Mouse (Mus musculus) CH12.LX (cell line): ENCODE measurements around the gene Dscaml1.

ENCODE experiments used
- CTCF ChIP-seq, 2 experiments: IDR thresholded peaks in 1 of 2; conservative IDR thresholded peaks in 1 of 2; 2 replicates each; pipeline ENCODE4 v1.5.1; 2011 to 2012; ENCODE audit warnings: low read depth in 2 of 2, low read length in 2 of 2, improper control_type of control experiment in 1 of 2, inconsistent platforms in 1 of 2, mild to moderate bottlenecking in 1 of 2, moderate library complexity in 1 of 2
- ELF1 ChIP-seq: IDR thresholded peaks from 2 replicates; pipeline ENCODE4 v1.6.1; 2014; ENCODE audit warnings: low read depth, mild to moderate bottlenecking, inconsistent platforms, low read length, improper control_type of control experiment
- EP300 ChIP-seq: IDR thresholded peaks from 2 replicates; pipeline ENCODE4 v1.6.1; 2011; ENCODE audit warnings: low read length, improper control_type of control experiment
- JUND ChIP-seq: conservative IDR thresholded peaks from 2 replicates; pipeline ENCODE4 v1.6.1; 2011; ENCODE audit warnings: low read depth, low read length, improper control_type of control experiment
- MAFK ChIP-seq: IDR thresholded peaks from 2 replicates; pipeline ENCODE4 v1.6.1; 2011; ENCODE audit warnings: low read length, improper control_type of control experiment; ENCODE audit not compliant: insufficient replicate concordance
- MAX ChIP-seq: IDR thresholded peaks from 2 replicates; pipeline ENCODE4 v1.6.1; 2011; ENCODE audit warnings: low read length, improper control_type of control experiment
- POLR2A ChIP-seq: IDR thresholded peaks from 2 replicates; pipeline ENCODE4 v1.6.1; 2011; ENCODE audit warnings: low read depth, mild to moderate bottlenecking, improper control_type of control experiment, low read length
- RCOR1 ChIP-seq: conservative IDR thresholded peaks from 2 replicates; pipeline ENCODE4 v1.6.1; 2012; ENCODE audit warnings: low read depth, mild to moderate bottlenecking, inconsistent platforms, low read length, improper control_type of control experiment
- TBP ChIP-seq: conservative IDR thresholded peaks from 2 replicates; pipeline ENCODE4 v1.6.1; 2011; ENCODE audit warnings: low read depth, low read length, improper control_type of control experiment

- TF ChIP-seq CTCF (conservative IDR thresholded peaks at IDR 0.05 in 1 of 2, IDR thresholded peaks at IDR 0.05 in 1 of 2; ENCODE audit: low read depth in 2 of 2, low read length in 2 of 2) (no peak), POLR2A (no peak), JUND (no peak), EP300 (no peak), TBP (no peak), MAX (no peak), RCOR1 (no peak), ELF1 (no peak), MAFK (no peak)
Observed at GRCm38 (mm10) chr9:45410193-45410592, 16.2 kb upstream of the Dscaml1 start.
